Mouse (Mus musculus): ENCODE results near the gene Olfr832. TPM values are rescaled to one million over a fixed set of nuclear protein-coding genes. Genes with fewer than 3 reads are reported as not detected.
"Not testable (repeated sequence)": the region's sequence is repeated elsewhere in the genome, so short reads cannot be mapped to it uniquely, and the experiment has no call there.

The Olfr832 gene
- polyA plus RNA-seq (2015; fragmentation: Nextera tagmentation; extraction: Ambion mirVana), result not detected in 2 replicates

DNA sequence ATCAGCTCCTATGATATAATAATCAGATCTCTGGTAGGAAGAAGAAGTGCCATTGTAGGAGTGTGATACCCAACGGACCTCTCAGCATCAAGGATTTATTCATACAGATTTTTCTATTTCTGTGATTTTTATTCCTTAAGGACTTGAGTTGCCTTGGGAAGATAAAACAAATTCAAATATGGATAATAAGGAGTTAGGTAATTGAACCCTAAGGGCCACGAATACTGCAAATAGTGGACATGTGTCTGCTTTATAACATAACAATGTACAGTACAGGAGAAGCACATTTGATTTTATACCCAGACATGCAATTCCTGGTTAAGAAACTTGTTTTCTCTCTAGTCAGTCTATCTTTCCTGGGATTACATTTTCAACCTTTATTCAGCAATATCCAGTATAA is at the start of gene Olfr832:
Gene Olfr832 (plus strand): TSS at position 301 of the 400 bp plus-strand sequence.
- H3K27me3 ChIP-seq, result not testable (repeated sequence)

DNA sequence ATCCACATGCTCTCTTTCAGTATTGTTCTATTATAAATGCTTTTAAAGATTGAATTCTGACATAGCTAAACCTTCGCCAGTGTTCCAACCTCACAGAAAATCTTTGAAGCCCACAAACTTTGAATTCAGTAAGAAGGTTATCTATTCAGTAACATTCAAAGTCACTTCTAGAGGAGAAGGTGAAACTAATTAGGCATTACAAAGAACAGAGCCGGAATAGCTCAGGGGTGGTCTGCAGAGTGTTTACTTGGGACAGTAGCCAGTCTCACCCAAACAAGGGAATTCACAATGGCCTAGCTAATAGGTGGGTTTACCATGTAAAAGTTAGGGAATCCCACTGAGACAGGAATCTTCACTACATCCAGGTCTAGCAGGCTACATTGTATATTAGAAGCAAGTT is 29.2 kb upstream of the Olfr832 start:
- not testable (repeated sequence) for H3K9ac ChIP-seq; H3K27ac ChIP-seq; H3K36me3 ChIP-seq; H3K4me1 ChIP-seq (replicated peaks); ATAC-seq (ENCODE audit: low read depth); DNase-seq; H3K4me3 ChIP-seq (replicated peaks); H3K9me3 ChIP-seq (replicated peaks); H3K27me3 ChIP-seq; H3K4me2 ChIP-seq
- 51% methylated on average over 2 of the region's 2 CpGs for WGBS (ENCODE audit: insufficient replicate concordance)

More for the DNA sequence above, at the start of gene Olfr832:
- H3K9me3 ChIP-seq (replicated peaks); H3K9ac ChIP-seq; H3K36me3 ChIP-seq; H3K27ac ChIP-seq; H3K4me1 ChIP-seq (replicated peaks); H3K4me2 ChIP-seq; DNase-seq; ATAC-seq (ENCODE audit: low read depth); H3K4me3 ChIP-seq (replicated peaks): not testable (repeated sequence)
- WGBS (ENCODE audit: insufficient replicate concordance), result 62% methylated on average over 2 of the region's 2 CpGs

GRCm38 (mm10) chr9:18927921-18928320 is 9.0 kb upstream of the Olfr832 start:
- WGBS (ENCODE audit: insufficient replicate concordance), result 63% methylated on average over 16 of the region's 16 CpGs
- not testable (repeated sequence) for H3K9ac ChIP-seq; H3K4me2 ChIP-seq; H3K27me3 ChIP-seq; ATAC-seq (ENCODE audit: low read depth); H3K36me3 ChIP-seq; H3K9me3 ChIP-seq (replicated peaks); H3K4me1 ChIP-seq (replicated peaks); H3K4me3 ChIP-seq (replicated peaks); H3K27ac ChIP-seq; DNase-seq

DNA sequence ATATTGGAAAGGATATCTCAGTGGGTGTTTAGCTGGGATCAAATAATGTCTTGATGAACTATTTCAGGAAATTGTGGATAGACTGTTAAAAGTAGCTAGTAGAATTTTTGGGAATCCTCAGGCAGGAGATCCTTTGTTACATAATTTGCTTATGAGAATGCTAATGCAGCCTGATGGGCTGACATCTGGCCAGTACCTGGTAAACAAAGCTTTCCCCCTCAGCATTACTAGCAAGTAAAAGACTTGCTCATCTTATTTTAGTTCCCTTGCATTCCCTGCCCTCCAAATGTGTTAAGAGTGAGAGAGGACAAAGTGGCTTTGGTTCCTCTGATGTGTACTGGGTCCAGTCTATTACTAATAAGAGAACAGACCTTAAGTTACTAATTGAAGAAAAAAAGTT is 25.1 kb downstream of the Olfr832 start:
- Histone ChIP-seq H3K9me3 (replicated peaks) (0 out of 2 replicates have a peak, but pooled peaks cover 1% of the 10 kb centered on the region), H3K27ac (no peak overlapping the region), H3K36me3 (no peaks in the 10 kb centered on the region), H3K4me1 (replicated peaks) (no peaks in the 10 kb centered on the region), H3K4me2 (no peak overlapping the region), H3K4me3 (replicated peaks) (no peak overlapping the region), H3K27me3 (no peaks in the 10 kb centered on the region), H3K9ac (no peak overlapping the region)
- DNase-seq (no peak), ATAC-seq (ENCODE audit: low read depth) (no peak)

DNA sequence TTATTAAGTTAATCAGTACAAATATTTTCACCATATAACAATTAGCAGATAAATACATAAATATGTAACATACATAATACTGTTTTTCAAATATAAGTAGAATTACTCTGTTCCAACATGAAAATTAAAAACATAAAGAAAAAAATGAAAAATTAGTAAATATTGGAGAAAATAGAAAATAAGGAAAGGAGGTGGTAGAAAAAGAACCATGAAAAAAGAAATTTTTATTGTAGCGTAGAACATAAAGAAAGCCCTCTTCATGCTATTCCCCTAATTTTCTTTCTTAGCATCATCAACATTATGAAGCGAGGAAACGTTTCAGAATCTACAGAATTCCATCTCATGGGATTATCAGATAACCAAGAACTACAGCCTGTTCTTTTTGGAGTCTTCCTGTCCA is 50.8 kb downstream of the Olfr832 start, which contains the start of gene Olfr834:
Gene Olfr834 (plus strand): TSS at position 301 of the 400 bp plus-strand sequence.
- Histone ChIP-seq H3K27me3 (no peaks in the 10 kb centered on the region), H3K27ac (no peak within 1 kb of the TSS), H3K9ac (no peak within 1 kb of the TSS), H3K9me3 (replicated peaks) (no peaks in the 10 kb centered on the region), H3K4me1 (replicated peaks) (no peaks in the 10 kb centered on the region), H3K36me3 (no peaks in the 10 kb centered on the region), H3K4me3 (replicated peaks) (no peak within 1 kb of the TSS), H3K4me2 (no peak within 1 kb of the TSS)
- DNase-seq (no peak), ATAC-seq (ENCODE audit: low read depth) (no peak)
- 71% methylated on average over 3 of the region's 3 CpGs for WGBS (ENCODE audit: insufficient replicate concordance)

Other genes with a start within 250 kb of the Olfr832 start
- gene Olfr24, start 173.1 kb upstream of the Olfr832 start, polyA plus RNA-seq (2015; fragmentation: Nextera tagmentation; extraction: Ambion mirVana), result not detected in 2 replicates
- gene Olfr828, start 117.6 kb upstream of the Olfr832 start, polyA plus RNA-seq (2015; fragmentation: Nextera tagmentation; extraction: Ambion mirVana), result not detected in 2 replicates
- not detected in 2 replicates for gene Olfr829, start 82.2 kb upstream of the Olfr832 start, polyA plus RNA-seq (2015; fragmentation: Nextera tagmentation; extraction: Ambion mirVana)
- not detected in 2 replicates for gene Olfr830, start 62.4 kb upstream of the Olfr832 start, polyA plus RNA-seq (2015; fragmentation: Nextera tagmentation; extraction: Ambion mirVana)
- not detected in 2 replicates for gene Olfr834, start 50.9 kb downstream of the Olfr832 start, polyA plus RNA-seq (2015; fragmentation: Nextera tagmentation; extraction: Ambion mirVana)
- not detected in 2 replicates for gene Olfr835, start 95.6 kb downstream of the Olfr832 start, polyA plus RNA-seq (2015; fragmentation: Nextera tagmentation; extraction: Ambion mirVana)
- gene Olfr836, start 183.3 kb downstream of the Olfr832 start, polyA plus RNA-seq (2015; fragmentation: Nextera tagmentation; extraction: Ambion mirVana), result not detected in 2 replicates
- not detected in 2 replicates for gene Olfr837, start 199.2 kb downstream of the Olfr832 start, polyA plus RNA-seq (2015; fragmentation: Nextera tagmentation; extraction: Ambion mirVana)
- gene Olfr839-ps1, start 240.2 kb downstream of the Olfr832 start, polyA plus RNA-seq (2015; fragmentation: Nextera tagmentation; extraction: Ambion mirVana), result not detected in 2 replicates